Mouse (Mus musculus): ENCODE data around the gene Tmem88.

Tmem88 gene

GRCm38 (mm10) chr11:69372056-69372779 lies 25.8 kb downstream of the Tmem88 start:
- in situ Hi-C loops (cut with MboI; ENCODE audit: low pct_unique_long_range_greater_than_20kb in 1 of 2, low sequenced_read_pairs in 2 of 2, unreplicated experiment in 1 of 2): no loop called here

- in situ Hi-C loops (cut with MboI; ENCODE audit: low pct_unique_long_range_greater_than_20kb in 1 of 2, low sequenced_read_pairs in 2 of 2, unreplicated experiment in 1 of 2): no loop called here
Observed at GRCm38 (mm10) chr11:69371601-69372000, 26.4 kb downstream of the Tmem88 start.

GRCm38 (mm10) chr11:69370817-69371215 lies 27.2 kb downstream of the Tmem88 start:
- in situ Hi-C loops (cut with MboI; ENCODE audit: low pct_unique_long_range_greater_than_20kb in 1 of 2, low sequenced_read_pairs in 2 of 2, unreplicated experiment in 1 of 2): no loop called here

GRCm38 (mm10) chr11:69369990-69370816 lies 27.8 kb downstream of the Tmem88 start:
- in situ Hi-C loops (cut with MboI; ENCODE audit: low pct_unique_long_range_greater_than_20kb in 1 of 2, low sequenced_read_pairs in 2 of 2, unreplicated experiment in 1 of 2): no loop called here

- in situ Hi-C loops (cut with MboI; ENCODE audit: low pct_unique_long_range_greater_than_20kb in 1 of 2, low sequenced_read_pairs in 2 of 2, unreplicated experiment in 1 of 2): no loop called here
Observed at GRCm38 (mm10) chr11:69369215-69369989, 28.6 kb downstream of the Tmem88 start, which contains the start of gene Chd3. Gene Chd3, minus strand, starts transcription at chr11:69369406.

- in situ Hi-C loops (cut with MboI; ENCODE audit: low pct_unique_long_range_greater_than_20kb in 1 of 2, low sequenced_read_pairs in 2 of 2, unreplicated experiment in 1 of 2): no loop called here
Observed at GRCm38 (mm10) chr11:69368356-69369214, 29.4 kb downstream of the Tmem88 start.

GRCm38 (mm10) chr11:69367616-69368355 lies 30.2 kb downstream of the Tmem88 start:
- in situ Hi-C loops (cut with MboI; ENCODE audit: low pct_unique_long_range_greater_than_20kb in 1 of 2, low sequenced_read_pairs in 2 of 2, unreplicated experiment in 1 of 2): no loop called here

GRCm38 (mm10) chr11:69366855-69367615 lies 31.0 kb downstream of the Tmem88 start:
- in situ Hi-C loops (cut with MboI; ENCODE audit: low pct_unique_long_range_greater_than_20kb in 1 of 2, low sequenced_read_pairs in 2 of 2, unreplicated experiment in 1 of 2): no loop called here

- in situ Hi-C loops (cut with MboI; ENCODE audit: low pct_unique_long_range_greater_than_20kb in 1 of 2, low sequenced_read_pairs in 2 of 2, unreplicated experiment in 1 of 2): no loop called here
Observed at GRCm38 (mm10) chr11:69366157-69366854, 31.7 kb downstream of the Tmem88 start.

- in situ Hi-C loops (cut with MboI; ENCODE audit: low pct_unique_long_range_greater_than_20kb in 1 of 2, low sequenced_read_pairs in 2 of 2, unreplicated experiment in 1 of 2): no loop called here
Observed at GRCm38 (mm10) chr11:69365722-69366121, 32.3 kb downstream of the Tmem88 start.

GRCm38 (mm10) chr11:69364910-69365309 lies 33.1 kb downstream of the Tmem88 start:
- in situ Hi-C loops (cut with MboI; ENCODE audit: low pct_unique_long_range_greater_than_20kb in 1 of 2, low sequenced_read_pairs in 2 of 2, unreplicated experiment in 1 of 2): no loop called here

- in situ Hi-C loops (cut with MboI; ENCODE audit: low pct_unique_long_range_greater_than_20kb in 1 of 2, low sequenced_read_pairs in 2 of 2, unreplicated experiment in 1 of 2): no loop called here
Observed at GRCm38 (mm10) chr11:69364376-69364775, 33.7 kb downstream of the Tmem88 start.

GRCm38 (mm10) chr11:69362479-69362878 lies 35.6 kb downstream of the Tmem88 start:
- in situ Hi-C loops (cut with MboI; ENCODE audit: low pct_unique_long_range_greater_than_20kb in 1 of 2, low sequenced_read_pairs in 2 of 2, unreplicated experiment in 1 of 2): no loop called here

- in situ Hi-C loops (cut with MboI; ENCODE audit: low pct_unique_long_range_greater_than_20kb in 1 of 2, low sequenced_read_pairs in 2 of 2, unreplicated experiment in 1 of 2): no loop called here
Observed at GRCm38 (mm10) chr11:69362021-69362420, 36.0 kb downstream of the Tmem88 start.

GRCm38 (mm10) chr11:69357690-69358089 lies 40.3 kb downstream of the Tmem88 start:
- in situ Hi-C loops (cut with MboI; ENCODE audit: low pct_unique_long_range_greater_than_20kb in 1 of 2, low sequenced_read_pairs in 2 of 2, unreplicated experiment in 1 of 2): no loop called here

- in situ Hi-C loops (cut with MboI; ENCODE audit: low pct_unique_long_range_greater_than_20kb in 1 of 2, low sequenced_read_pairs in 2 of 2, unreplicated experiment in 1 of 2): no loop called here
Observed at GRCm38 (mm10) chr11:69356544-69356943, 41.5 kb downstream of the Tmem88 start.

Measured in mouse embryonic stem cell (cell line).